Mouse (Mus musculus) liver, embryonic 11.5 days (tissue): ENCODE results near the gene Cwc27. TPM values are rescaled to one million over a fixed set of nuclear protein-coding genes. Genes with fewer than 3 reads are reported as not detected.

Experiments used
- ATAC-seq: fragments of 200-750 bp; cut with Nextera tagmentation; replicated peaks from 2 replicates; pipeline ENCODE4 v1.8.0; 2017; ENCODE audit warnings: moderate number of reproducible peaks, mild to moderate bottlenecking, moderate TSS enrichment, moderate library complexity; ENCODE audit not compliant: low FRiP score
- DNase-seq: peaks from one replicate; pipeline ENCODE4 v3.0.0-alpha.2; 2017; ENCODE audit warnings: low spot score
- H3K27ac ChIP-seq: fragments of 300-500 bp; sonication (generic); 2 replicates; pipeline ENCODE4 v1.5.1; 2014; ENCODE audit warnings: mild to moderate bottlenecking, low read depth, low read length, control low read depth
- H3K27me3 ChIP-seq: fragments of 300-500 bp; sonication (generic); replicated peaks from 2 replicates; pipeline ENCODE4 v1.6.1; 2014; ENCODE audit warnings: low read length, mixed read lengths; ENCODE audit not compliant: control insufficient read depth, insufficient read depth
- H3K36me3 ChIP-seq: fragments of 300-500 bp; sonication (generic); 2 replicates; pipeline ENCODE4 v1.6.1; 2014; ENCODE audit warnings: mild to moderate bottlenecking, low read length, moderate library complexity, mixed read lengths; ENCODE audit not compliant: control insufficient read depth, insufficient read depth
- H3K4me1 ChIP-seq: fragments of 300-500 bp; sonication (generic); replicated peaks from 2 replicates; pipeline ENCODE4 v1.6.1; 2014; ENCODE audit warnings: low read length, mixed read lengths; ENCODE audit not compliant: control insufficient read depth, insufficient read depth
- H3K4me2 ChIP-seq: fragments of 300-500 bp; sonication (generic); 2 replicates; pipeline ENCODE4 v1.6.1; 2014; ENCODE audit warnings: mild to moderate bottlenecking, control low read depth, moderate library complexity
- H3K4me3 ChIP-seq: fragments of 300-500 bp; sonication (generic); 2 replicates; pipeline ENCODE4 v1.5.1; 2014; ENCODE audit warnings: low read depth, low read length, control low read depth
- H3K9ac ChIP-seq: fragments of 300-500 bp; sonication (generic); 2 replicates; pipeline ENCODE4 v1.6.1; 2014; ENCODE audit warnings: low read depth, low read length, control low read depth
- H3K9me3 ChIP-seq: fragments of 300-500 bp; sonication (generic); 2 replicates; pipeline ENCODE4 v1.6.1; 2016; ENCODE audit warnings: low read length, inconsistent platforms, mixed read lengths; ENCODE audit not compliant: control insufficient read depth
- WGBS: fragments of 180-500 bp; shearing (Covaris S2); extraction: QIAGEN DNeasy Blood & Tissue Kit; methylation state at CpG from one replicate; pipeline ENCODE4 v1.1.7; 2014; 5-methylcytosine and 5-hydroxymethylcytosine counted together
- polyA plus RNA-seq: library from polyadenylated mRNA; unstranded; fragments of >200 nt; fragmentation: Nextera tagmentation; extraction: Ambion mirVana; gene quantifications from 2 replicates; pipeline ENCODE4 v1.2.1, GENCODE M21; 2014

Cwc27 gene
- polyA plus RNA-seq, 1 experiment from 2014 or later, result 21.7 TPM

- no peaks in the 10 kb centered on the region for H3K36me3 ChIP-seq
- peaks cover 7% of the 10 kb centered on the region for H3K4me1 ChIP-seq
- WGBS, result 91% methylated on average over 5 of the region's 5 CpGs
- H3K4me3 ChIP-seq, result no peak overlapping the region
- no peak overlapping the region for H3K4me2 ChIP-seq
- H3K9ac ChIP-seq, result no peak overlapping the region
- DNase-seq (no peak), ATAC-seq (no peak)
- H3K27ac ChIP-seq, result no peak overlapping the region
- no peaks in the 10 kb centered on the region for H3K9me3 ChIP-seq
- H3K27me3 ChIP-seq, result no peaks in the 10 kb centered on the region
Measured at GRCm38 (mm10) chr13:104630808-104631207, 186.1 kb downstream of the Cwc27 start.

DNA sequence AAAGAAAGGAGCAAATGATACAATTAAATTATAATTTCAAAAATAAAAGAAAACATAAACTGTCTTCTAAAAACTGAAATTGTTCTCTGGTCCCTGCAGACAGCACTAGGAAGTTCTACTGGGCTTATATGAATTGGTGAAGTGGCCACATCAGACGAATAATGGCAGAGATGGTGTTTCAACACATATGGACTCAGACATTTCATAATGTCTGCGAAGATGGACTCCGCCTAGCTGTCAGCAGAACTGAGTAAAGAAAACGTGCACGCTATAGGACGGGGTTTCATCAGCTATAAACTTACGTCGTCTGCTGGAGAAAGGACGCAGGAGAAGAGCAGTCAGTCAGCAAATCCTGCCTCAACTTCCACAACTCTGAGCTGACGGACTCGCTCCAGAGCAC lies 187.3 kb downstream of the Cwc27 start:
- Histone ChIP-seq H3K27me3 (no peaks in the 10 kb centered on the region), H3K36me3 (no peaks in the 10 kb centered on the region), H3K4me1 (peaks cover 7% of the 10 kb centered on the region), H3K4me3 (no peak overlapping the region), H3K9ac (no peak overlapping the region), H3K4me2 (no peak overlapping the region), H3K27ac (no peak overlapping the region), H3K9me3 (no peaks in the 10 kb centered on the region)
- 85% methylated on average over 11 of the region's 11 CpGs for WGBS
- ATAC-seq (no peak), DNase-seq (no peak)

DNA sequence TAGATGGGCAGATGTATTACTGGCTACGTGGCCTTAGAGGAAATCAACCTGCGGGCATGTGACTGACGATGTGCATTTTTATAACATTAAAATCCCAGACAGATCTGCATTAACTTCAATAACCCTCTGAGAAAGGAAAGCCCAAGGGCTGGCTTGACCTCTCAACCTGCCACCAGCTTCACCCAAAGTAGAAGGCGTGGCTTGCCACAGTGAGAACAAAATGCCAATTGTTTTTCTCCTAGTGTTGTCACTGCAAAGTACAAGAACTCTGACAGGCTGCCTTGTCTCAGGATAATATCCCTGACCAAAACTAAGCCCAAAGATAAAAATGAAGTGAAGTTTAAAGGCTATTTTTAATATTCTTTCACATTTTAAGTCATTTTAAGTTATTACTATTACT lies 188.9 kb downstream of the Cwc27 start:
- no peak overlapping the region for H3K4me3 ChIP-seq

GRCm38 (mm10) chr13:104627169-104627909 lies 189.6 kb downstream of the Cwc27 start:
- no peak for DNase-seq
- no peak overlapping the region; the same call in 1 of the 2 replicates for H3K27ac ChIP-seq
- H3K4me2 ChIP-seq, result no peak overlapping the region
- H3K4me1 ChIP-seq, result peaks cover 4% of the 10 kb centered on the region
- 50% methylated on average over 11 of the region's 11 CpGs for WGBS
- no peak overlapping the region for H3K9ac ChIP-seq
- ATAC-seq, result peak; percentile 85
- no peaks in the 10 kb centered on the region for H3K36me3 ChIP-seq
- H3K9me3 ChIP-seq, result no peaks in the 10 kb centered on the region
- H3K27me3 ChIP-seq, result no peaks in the 10 kb centered on the region
- H3K4me3 ChIP-seq, result no peak overlapping the region

More for the DNA sequence above, 188.9 kb downstream of the Cwc27 start:
- no peaks in the 10 kb centered on the region for H3K9me3 ChIP-seq
- H3K27ac ChIP-seq, result no peak overlapping the region
- DNase-seq (no peak), ATAC-seq (no peak)
- WGBS, result 86% methylated on average over 4 of the region's 4 CpGs
- H3K27me3 ChIP-seq, result no peaks in the 10 kb centered on the region
- no peak overlapping the region for H3K4me2 ChIP-seq
- H3K4me1 ChIP-seq, result peaks cover 7% of the 10 kb centered on the region
- no peaks in the 10 kb centered on the region for H3K36me3 ChIP-seq
- H3K9ac ChIP-seq, result no peak overlapping the region

GRCm38 (mm10) chr13:104623130-104623891 lies 193.6 kb downstream of the Cwc27 start:
- Histone ChIP-seq H3K9me3 (no peaks in the 10 kb centered on the region), H3K27ac (no peak overlapping the region), H3K9ac (no peak overlapping the region), H3K36me3 (no peaks in the 10 kb centered on the region), H3K27me3 (no peaks in the 10 kb centered on the region), H3K4me3 (no peak overlapping the region), H3K4me2 (no peak overlapping the region), H3K4me1 (peaks cover 3% of the 10 kb centered on the region)
- WGBS, result 74% methylated on average over 12 of the region's 12 CpGs
- DNase-seq (no peak), ATAC-seq (no peak)

- DNase-seq (no peak), ATAC-seq (no peak)
- no peaks in the 10 kb centered on the region for H3K27me3 ChIP-seq
- no peaks in the 10 kb centered on the region for H3K36me3 ChIP-seq
- H3K4me3 ChIP-seq, result no peak overlapping the region
- no peak overlapping the region for H3K27ac ChIP-seq
- H3K9ac ChIP-seq, result no peak overlapping the region
- WGBS, result 81% methylated on average over 6 of the region's 6 CpGs
- H3K9me3 ChIP-seq, result no peaks in the 10 kb centered on the region
- no peak overlapping the region for H3K4me2 ChIP-seq
- H3K4me1 ChIP-seq, result peaks cover 3% of the 10 kb centered on the region
Measured at GRCm38 (mm10) chr13:104622102-104622743, 194.7 kb downstream of the Cwc27 start.

DNA sequence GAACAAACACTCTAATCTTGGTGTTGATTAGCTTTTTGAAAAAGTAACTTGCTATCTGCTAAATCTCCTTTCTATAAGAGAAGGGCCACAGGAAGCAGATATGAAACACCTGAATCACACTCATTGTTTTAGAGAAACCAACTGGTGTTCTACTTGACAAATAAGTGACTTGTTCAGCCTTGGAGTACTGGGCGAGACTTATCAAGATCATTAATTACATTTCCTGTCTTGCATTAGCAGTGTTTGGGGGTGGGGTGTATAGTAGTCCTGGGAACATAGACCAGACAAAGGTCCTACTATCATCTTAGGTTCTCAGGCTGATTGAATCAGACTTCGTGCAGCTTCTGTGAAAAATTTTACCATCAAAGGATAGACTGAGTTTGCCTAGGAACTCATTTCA lies 196.5 kb downstream of the Cwc27 start:
- no peaks in the 10 kb centered on the region for H3K36me3 ChIP-seq
- H3K4me3 ChIP-seq, result no peak overlapping the region
- ATAC-seq (no peak), DNase-seq (no peak)
- H3K27ac ChIP-seq, result no peak overlapping the region
- no peak overlapping the region for H3K9ac ChIP-seq
- no peaks in the 10 kb centered on the region; the same call in 1 of the 2 replicates for H3K4me1 ChIP-seq
- no peaks in the 10 kb centered on the region for H3K27me3 ChIP-seq
- WGBS, result 53% methylated on average over 2 of the region's 2 CpGs
- no peaks in the 10 kb centered on the region for H3K9me3 ChIP-seq
- no peak overlapping the region for H3K4me2 ChIP-seq

DNA sequence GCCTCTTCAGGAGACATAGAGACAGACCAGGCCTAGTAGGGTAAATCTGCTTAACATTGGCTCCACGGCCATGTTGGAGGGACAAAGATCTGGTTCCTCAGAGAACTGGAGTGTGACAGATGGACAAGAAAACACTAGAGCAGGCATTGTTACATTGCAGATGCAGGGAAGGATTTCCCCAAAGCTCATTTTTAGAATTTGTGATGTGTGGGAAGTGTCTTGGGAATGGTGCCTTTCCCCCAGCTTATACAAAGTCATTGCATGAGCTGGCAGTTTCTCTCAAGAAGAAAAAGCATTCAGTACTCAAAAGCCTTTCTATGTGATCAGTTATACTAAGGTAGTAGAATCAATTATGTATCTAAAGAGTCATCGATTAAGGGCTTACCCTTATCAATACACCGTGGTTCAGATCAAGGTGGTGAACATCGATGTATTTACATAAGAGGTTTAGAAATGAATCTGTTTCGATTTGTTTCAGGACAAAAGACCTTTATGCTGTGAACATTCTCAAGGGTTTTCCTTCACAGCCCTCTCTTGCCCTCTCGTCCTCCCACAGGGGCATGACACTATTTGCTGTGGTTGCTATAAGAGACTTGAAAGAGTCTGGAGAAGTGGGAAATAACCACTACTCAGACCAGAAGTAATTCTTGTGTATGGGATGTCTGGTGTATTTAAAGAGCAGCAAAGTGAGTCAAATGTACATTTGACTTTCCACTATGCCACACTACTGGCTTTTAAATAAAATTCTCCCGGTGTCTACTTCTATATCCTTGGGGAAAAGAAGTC lies 197.2 kb downstream of the Cwc27 start:
- no peak for DNase-seq
- H3K4me3 ChIP-seq, result no peak overlapping the region
- 84% methylated on average over 7 of the region's 7 CpGs for WGBS

More for the DNA sequence above, 197.2 kb downstream of the Cwc27 start:
- H3K9me3 ChIP-seq, result no peaks in the 10 kb centered on the region
- no peaks in the 10 kb centered on the region for H3K27me3 ChIP-seq
- no peak overlapping the region for H3K4me2 ChIP-seq
- H3K9ac ChIP-seq, result no peak overlapping the region
- no peak overlapping the region for H3K27ac ChIP-seq
- no peaks in the 10 kb centered on the region for H3K36me3 ChIP-seq
- no peaks in the 10 kb centered on the region; the same call in 1 of the 2 replicates for H3K4me1 ChIP-seq
- ATAC-seq, result no peak
